Mouse (Mus musculus) ovary, postnatal 36 days (tissue): ENCODE data around the gene Prx.

Source experiments
- DNase-seq: peaks from one replicate; pipeline ENCODE4 v3.0.0; 2022; ENCODE audit warnings: low spot score, mixed read lengths

Gene Prx

DNA sequence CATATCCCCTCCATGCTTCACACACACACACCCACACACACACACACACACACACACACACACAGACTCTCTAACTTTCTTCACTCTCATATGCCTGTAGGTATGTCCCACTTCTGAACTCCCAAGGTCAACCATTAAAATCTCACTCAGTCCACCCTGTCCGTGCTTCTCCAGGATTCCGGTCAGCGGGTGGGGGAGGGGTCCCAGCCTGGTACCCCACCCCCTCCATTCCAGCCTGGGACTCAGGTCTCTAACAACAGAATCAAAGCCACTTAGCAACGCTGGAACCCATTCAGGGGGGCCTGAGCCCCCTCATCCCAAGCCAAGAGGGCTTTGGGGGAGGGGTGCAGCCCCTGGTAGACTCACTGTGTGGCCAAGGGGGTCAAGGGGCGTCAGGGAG lies 23.8 kb downstream of the Prx start, which contains the start of gene Hipk4:
Gene Hipk4 (plus strand): TSS at position 301 of the 400 bp plus-strand sequence.
- no peak for DNase-seq

DNA sequence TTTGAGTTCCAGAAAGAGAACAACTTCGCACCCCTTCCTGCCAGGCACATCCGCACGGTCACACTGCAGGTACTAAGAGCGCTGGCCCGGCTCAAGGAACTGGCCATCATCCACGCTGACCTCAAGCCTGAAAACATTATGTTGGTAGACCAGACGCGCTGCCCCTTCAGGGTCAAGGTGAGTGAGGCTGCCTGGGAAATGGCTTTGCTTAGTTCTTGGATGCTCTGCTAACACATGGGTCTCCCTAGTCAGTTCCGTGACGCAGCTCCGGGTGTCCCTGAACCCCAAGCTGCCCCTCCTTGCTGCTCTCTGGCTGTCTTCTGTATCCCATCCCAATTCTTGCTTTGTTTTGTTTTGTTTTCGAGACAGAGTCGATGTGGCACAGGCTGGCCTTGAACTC lies 24.7 kb downstream of the Prx start:
- no peak for DNase-seq

DNA sequence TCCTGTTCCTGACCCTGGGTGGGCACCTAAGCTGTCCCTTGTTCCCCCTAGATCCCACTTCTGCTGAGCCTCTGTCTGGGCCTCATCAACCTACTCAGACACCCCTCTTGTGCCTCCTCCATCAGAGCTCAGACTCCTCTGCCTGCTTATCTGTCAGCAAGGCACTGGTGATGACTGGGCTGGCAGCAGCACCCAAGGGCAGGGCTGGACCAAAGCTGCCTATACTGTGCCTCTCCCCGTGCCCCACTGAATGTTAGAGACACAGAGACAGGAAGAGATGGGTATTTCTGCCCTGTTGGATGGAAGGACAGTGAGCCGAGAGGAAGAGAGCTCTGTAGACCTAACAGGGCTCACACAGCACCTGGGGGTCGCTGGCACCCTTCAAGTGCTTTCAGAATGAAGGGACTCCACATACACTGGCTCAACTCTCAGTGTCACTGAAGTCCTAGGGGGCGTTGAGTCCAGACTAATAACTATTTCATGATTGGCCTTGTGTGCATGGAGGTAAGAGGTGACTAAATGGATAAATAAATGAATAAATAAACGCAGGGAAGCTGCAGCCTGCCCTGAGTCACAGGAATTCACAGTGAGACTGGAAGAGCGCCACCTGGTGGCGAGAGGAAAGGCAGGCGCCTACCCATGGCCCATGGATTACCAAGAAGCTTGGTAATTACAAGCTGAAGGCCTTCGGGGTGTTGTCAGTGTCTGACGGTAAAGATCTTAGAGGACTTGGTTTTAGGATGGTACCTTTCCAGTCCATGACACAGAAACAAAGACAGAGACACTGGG lies 27.1 kb downstream of the Prx start:
- peak; percentile 77 for DNase-seq

GRCm38 (mm10) chr7:27529070-27529469 lies 29.9 kb downstream of the Prx start:
- no peak for DNase-seq

DNA sequence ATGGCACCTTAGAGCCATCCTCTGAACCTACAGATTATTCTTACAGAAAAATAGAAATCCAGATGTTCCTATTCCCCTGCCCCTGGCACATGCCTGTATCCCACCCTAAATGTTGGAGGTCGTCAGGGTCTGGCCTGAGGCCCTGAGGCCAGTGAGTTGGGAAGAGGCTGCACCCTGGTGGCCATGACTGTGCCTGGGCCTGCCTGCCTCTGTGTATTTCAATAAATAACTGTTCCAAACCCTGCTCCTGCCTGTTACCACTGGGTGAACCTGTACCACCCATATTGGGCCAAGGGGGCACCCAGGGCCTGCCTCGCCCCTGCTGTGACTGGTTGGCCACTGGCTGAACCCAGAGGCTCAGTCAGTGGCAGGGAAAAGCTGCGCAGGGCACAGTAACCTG lies 31.8 kb downstream of the Prx start:
- no peak for DNase-seq

GRCm38 (mm10) chr7:27531707-27532106 lies 32.6 kb downstream of the Prx start:
- no peak for DNase-seq

DNA sequence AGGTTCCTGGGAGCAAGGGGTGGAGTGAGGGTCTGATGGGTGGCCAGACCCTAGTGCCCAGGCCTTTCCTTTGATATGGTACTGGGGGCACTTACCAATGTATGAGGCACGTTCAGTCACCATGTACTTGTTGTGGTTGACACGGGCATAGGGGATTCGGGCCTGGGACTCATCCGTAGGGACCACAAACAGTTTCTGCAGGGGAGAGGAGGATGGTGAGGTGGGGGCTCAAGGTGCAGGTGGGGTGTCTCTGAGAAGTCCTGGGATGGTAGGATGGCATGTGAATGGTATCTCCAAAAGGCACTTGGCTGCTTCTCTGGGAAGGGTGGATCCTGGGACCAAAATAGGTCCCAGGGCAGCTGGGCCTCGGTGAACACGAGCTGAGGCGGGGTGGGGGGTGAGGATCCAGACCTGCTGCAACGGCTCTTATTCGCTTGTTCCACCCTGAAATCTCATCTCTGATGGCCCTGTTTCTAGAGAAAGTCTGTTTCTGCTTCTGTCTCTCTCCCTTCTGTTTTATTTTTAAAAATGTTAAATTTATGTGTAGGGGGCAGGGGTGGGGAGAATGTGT lies 33.4 kb downstream of the Prx start:
- no peak for DNase-seq

DNA sequence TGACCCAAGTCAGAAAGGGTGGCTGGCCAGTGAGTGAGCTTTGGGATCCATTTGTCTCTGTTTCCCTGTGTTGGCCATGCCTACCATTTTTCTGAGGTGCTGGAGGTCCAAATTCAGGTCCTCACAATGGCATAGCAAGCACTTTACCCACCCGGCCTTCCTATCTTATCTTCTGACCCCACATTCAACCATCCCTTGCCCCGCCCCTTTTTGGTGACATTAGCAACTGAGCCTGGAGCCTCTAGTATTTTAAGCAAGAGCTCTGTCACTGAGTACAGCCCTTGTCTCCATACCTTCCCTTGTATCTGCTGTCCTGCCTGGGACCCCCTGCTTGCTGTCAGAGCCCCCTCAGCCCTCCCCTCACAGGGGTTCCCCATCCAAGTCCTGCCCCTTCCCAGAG lies 36.3 kb downstream of the Prx start:
- DNase-seq = no peak

GRCm38 (mm10) chr7:27536618-27537017 lies 37.5 kb downstream of the Prx start:
- DNase-seq = no peak

- no peak for DNase-seq
Observed at GRCm38 (mm10) chr7:27537998-27538397, 38.9 kb downstream of the Prx start.

- DNase-seq = no peak
Observed at GRCm38 (mm10) chr7:27538797-27539196, 39.7 kb downstream of the Prx start.

DNA sequence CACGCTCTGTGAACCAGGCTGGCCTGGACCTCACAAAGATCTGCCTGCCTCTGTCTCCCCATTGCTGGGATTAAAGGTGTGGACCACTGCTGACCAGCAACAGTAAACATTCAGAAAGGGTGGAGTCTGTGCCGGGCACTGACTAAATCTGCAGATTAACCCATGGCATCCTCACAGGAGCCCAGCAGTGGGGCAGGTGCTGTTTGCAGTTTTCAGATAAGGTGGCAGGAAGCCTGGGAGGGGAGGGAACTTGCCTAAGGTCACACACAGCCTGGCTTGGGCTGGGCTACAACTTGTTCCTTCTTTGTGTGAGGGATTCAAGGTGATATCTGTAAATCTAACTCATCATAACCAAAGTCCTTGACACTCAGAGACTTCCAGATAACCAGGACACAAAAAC lies 41.4 kb downstream of the Prx start:
- no peak for DNase-seq

DNA sequence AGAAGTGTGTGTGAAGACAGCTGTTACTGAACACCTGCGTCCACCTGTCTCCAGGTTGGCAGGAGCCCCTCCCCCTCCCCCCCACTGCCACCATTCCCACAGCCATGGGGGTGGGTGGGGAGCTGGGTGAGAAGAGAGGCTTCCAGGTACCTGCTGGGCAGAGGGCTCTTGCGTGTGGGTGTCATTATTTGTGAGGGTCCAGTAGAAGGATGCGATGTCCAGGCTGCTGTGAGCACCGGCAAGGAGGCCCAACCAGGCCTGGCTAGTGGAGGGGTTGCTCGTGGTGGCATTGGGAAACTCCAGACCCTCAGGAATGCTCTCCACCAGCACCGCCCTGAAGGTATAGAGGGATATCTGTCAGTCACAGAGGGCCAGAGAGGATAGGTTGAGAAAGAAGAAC lies 41.8 kb downstream of the Prx start:
- no peak for DNase-seq

DNA sequence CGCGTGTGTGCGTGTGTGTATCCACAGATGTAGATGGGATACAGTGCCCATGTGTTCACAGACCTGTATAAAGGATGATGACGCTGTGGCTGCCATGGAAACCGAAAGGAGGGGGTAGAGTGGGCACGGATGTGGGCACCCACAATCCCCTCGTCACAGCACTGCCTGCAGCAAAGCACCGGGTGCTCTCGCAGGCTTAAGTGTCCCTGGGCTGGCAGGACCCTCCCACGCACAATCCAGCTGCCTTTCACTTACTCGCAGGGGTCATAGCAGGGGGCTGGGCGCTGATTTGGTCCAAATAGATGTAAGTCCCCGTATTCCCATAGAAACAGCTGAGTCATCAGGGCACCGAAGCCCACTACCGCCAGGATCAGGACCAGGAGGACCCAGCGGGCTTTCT lies 42.3 kb downstream of the Prx start:
- no peak for DNase-seq

DNA sequence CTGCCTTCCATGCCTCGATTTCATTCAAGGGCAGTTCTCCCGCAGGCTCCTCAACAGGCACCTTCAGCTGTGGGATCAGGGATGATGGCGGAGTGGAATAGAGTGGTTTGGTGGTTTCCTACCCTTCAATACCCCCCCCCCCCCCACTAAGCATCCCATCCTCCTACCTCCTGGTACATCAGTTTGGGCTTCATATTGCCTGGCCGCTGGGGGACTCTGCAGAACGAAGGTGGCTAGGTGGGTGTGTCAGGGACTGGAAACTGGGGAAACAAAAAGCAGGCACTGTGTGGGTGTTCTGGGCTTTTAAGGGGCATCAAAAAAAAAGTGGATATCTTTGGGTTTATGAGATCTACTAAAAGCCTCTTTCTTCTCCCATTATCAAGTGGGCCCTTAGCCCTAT lies 42.8 kb downstream of the Prx start:
- DNase-seq = no peak

DNA sequence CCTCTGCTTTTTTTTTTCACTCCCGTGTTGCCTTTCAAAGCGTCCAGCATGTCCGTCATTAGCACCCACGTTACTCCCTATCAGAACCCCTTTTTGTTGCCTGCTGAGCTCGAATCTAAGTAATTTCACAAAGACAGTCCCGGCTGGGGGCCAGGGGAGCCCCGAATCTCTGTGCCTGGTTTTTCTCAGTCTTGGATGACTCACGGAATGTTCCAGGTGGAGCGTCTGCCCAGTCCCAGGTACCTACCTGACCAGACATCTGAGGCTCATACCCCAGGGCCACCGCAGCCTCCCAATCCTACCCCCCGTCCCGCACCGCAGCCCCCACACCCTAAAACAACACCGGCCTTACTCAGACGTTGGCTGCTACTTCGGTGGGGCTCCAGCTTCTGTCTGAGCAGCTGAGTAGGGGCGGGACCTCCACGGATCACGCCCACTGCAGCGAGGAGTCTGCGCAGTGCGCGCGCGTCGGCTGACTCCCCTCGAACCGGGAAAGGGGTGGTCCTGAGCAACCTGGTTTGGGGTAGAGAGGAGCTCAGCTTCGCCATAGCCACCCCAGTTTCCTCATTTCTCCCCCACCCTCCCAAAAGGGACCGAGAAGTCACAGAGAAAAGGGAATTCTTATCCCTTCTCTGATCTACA lies 43.4 kb downstream of the Prx start:
- DNase-seq = peak; percentile 84

- DNase-seq = no peak
Observed at GRCm38 (mm10) chr7:27543065-27543464, 43.9 kb downstream of the Prx start.

- DNase-seq = no peak
Observed at GRCm38 (mm10) chr7:27543851-27544250, 44.7 kb downstream of the Prx start.

GRCm38 (mm10) chr7:27544675-27545370 lies 45.7 kb downstream of the Prx start:
- DNase-seq = no peak

DNA sequence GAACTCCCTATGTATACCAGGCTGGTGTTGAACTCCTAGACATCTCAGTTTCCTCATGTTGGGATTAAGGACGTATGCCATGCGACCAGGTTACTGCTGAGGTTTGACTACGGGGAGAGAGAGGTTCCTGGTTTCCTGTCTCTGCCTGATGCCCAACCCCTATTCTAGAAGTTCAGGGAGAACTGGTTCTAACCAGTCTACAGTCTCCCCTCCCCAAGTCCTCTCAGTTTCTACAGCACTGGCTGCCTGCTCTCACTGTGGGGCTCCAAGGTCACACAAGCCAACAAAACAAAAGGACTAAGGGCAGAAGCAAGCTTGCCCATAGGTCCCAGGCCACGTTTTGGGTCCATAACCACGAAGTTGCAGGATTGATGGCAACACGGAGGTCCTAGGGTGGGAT lies 50.5 kb downstream of the Prx start:
- no peak for DNase-seq

DNA sequence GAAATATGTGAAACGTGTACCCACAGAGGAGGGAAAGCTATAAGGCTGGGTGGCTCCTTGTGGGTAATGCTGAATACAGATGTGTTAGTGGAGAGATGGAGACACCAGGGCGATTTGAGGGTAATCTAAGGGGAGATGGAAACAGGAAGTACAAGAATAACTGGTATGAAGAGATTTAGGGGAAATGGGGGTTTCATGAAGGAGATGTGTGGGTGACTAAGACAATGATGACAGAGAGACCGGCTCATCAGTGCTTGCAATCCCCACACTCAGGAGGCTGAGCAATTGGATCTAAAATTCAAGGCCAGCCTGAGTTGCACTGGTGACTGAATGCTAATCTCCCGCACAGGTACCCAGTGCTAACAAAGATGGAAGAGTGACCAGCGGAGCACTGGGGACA lies 52.9 kb downstream of the Prx start:
- DNase-seq = no peak

DNA sequence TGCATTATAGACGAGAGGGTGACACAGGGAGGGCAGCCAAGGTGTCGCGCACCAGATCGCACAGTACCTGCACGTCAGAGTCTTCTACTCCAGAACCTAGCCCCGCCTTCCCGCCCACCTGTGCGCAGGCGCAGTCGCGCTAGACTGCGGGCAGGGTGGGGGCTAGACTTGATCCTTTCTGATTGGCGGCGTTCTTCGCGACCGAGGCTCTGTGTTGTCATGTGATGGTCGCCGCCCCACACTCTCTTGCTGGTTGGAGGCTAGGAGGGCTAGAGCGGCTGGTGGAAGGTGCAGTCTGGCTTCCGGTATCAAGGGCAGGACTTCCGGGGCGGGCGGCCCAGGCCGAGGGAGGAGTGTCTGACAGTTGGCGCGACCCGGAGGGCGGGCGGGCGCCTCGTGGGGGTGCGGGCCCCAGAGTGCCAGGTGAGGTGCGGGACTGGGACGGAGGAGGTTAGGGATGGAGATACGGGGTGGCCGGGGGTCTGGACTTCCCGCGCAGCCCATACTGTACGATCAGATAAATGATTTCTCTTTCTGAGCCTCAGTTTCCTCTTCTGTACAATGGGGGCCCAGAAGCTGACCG lies 53.9 kb downstream of the Prx start, which contains the start of the genes Pld3 and 2310022A10Rik:
Gene Pld3 (minus strand): TSS at position 288 of the 583 bp plus-strand sequence.
Gene 2310022A10Rik (plus strand): TSS at position 303 of the 583 bp plus-strand sequence.
- peak; percentile 92 for DNase-seq
